Mouse (Mus musculus): Measurements from ENCODE around the gene Fgf4.

GRCm38 (mm10) chr7:144807036-144807435, 40.1 kb upstream of the Fgf4 start:
- TF ChIP-seq POLR2A (IDR thresholded peaks at IDR 0.05; ENCODE audit: low read depth, low read length): no peak
- no peak for TF ChIP-seq NRF1 (IDR thresholded peaks at IDR 0.05; ENCODE audit: low read depth, low read length)
- no peak for TF ChIP-seq RAD21 (IDR thresholded peaks at IDR 0.05; ENCODE audit: low read depth, low read length)
